Mouse (Mus musculus) thymus, adult 2 months (tissue): Measurements from ENCODE around the gene Ssxa1.
"Not testable (repeated sequence)": the region's sequence is repeated elsewhere in the genome, so short reads cannot be mapped to it uniquely, and the experiment has no call there.

Source experiments
- CTCF ChIP-seq: fragments of 200-500 bp; IDR thresholded peaks from 2 replicates; pipeline ENCODE4 v1.5.1; 2012; ENCODE audit warnings: mild to moderate bottlenecking, control low read depth, low read length, moderate library complexity, borderline replicate concordance; ENCODE audit not compliant: control insufficient read depth, poor library complexity, insufficient read depth; ENCODE audit errors: extremely low read depth
- POLR2A ChIP-seq: fragments of 200-500 bp; IDR thresholded peaks from 2 replicates; pipeline ENCODE4 v1.6.1; 2012; ENCODE audit warnings: mild to moderate bottlenecking, low read length, control low read depth, moderate library complexity; ENCODE audit not compliant: control insufficient read depth, poor library complexity, insufficient read depth; ENCODE audit errors: extremely low read depth

DNA sequence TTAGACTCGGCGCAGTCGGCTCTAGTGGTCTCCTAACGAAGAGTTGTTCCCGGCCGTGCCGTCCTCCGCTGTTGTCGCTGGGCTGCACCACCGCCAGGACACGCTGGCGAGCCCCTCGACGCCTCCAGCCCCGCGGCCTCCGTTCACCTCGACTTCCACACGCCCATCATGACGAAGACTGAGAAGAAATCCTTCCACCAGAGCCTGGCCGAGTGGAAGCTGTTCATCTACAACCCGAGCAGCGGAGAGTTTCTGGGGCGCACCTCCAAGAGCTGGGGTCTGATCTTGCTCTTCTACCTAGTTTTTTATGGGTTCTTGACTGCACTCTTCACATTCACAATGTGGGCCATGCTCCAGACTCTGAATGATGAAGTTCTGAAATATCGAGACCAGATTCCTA, 31.1 kb downstream of the Ssxa1 start:
- not testable (repeated sequence) for TF ChIP-seq CTCF, POLR2A
